Mouse (Mus musculus) liver, postnatal 0 days (tissue): Measurements from ENCODE around the gene Rilp. TPM values are rescaled to one million over a fixed set of nuclear protein-coding genes. Genes with fewer than 3 reads are reported as not detected.
"Not testable (repeated sequence)": the region's sequence is repeated elsewhere in the genome, so short reads cannot be mapped to it uniquely, and the experiment has no call there.

Experiments
- ATAC-seq: fragments of 200-750 bp; cut with Nextera tagmentation; 2 replicates; pipeline ENCODE4 v1.8.0; 2017; ENCODE audit warnings: mild to moderate bottlenecking, moderate library complexity
- DNase-seq: peaks from one replicate; pipeline ENCODE4 v3.0.0-alpha.2; 2016
- H3K27ac ChIP-seq: fragments of 300-500 bp; sonication (generic); 2 replicates; pipeline ENCODE4 v1.5.1; 2014; ENCODE audit warnings: antibody characterized with exemption, moderate library complexity, mild to moderate bottlenecking, low read depth
- H3K27me3 ChIP-seq: fragments of 300-500 bp; sonication (generic); 2 replicates; pipeline ENCODE4 v1.6.1; 2014; ENCODE audit warnings: low read length, control low read depth, mixed read lengths; ENCODE audit not compliant: insufficient read depth
- H3K36me3 ChIP-seq: fragments of 300-500 bp; sonication (generic); replicated peaks from 2 replicates; pipeline ENCODE4 v1.6.1; 2014; ENCODE audit warnings: mild to moderate bottlenecking, control low read depth, low read length, moderate library complexity, mixed read lengths; ENCODE audit not compliant: insufficient read depth
- H3K4me1 ChIP-seq: fragments of 300-500 bp; sonication (generic); 2 replicates; pipeline ENCODE4 v1.6.1; 2014; ENCODE audit warnings: antibody characterized with exemption, mild to moderate bottlenecking, control low read depth; ENCODE audit not compliant: insufficient read depth
- H3K4me2 ChIP-seq: fragments of 300-500 bp; sonication (generic); 2 replicates; pipeline ENCODE4 v1.6.1; 2014; ENCODE audit warnings: low read depth, mild to moderate bottlenecking, low read length, moderate library complexity, mixed read lengths
- H3K4me3 ChIP-seq: fragments of 300-500 bp; sonication (generic); 2 replicates; pipeline ENCODE4 v1.5.1; 2014; ENCODE audit warnings: low read depth, low read length
- H3K9ac ChIP-seq: fragments of 300-500 bp; sonication (generic); replicated peaks from 2 replicates; pipeline ENCODE4 v1.6.1; 2014; ENCODE audit warnings: mild to moderate bottlenecking, moderate library complexity
- H3K9me3 ChIP-seq: fragments of 300-500 bp; sonication (generic); 2 replicates; pipeline ENCODE4 v1.6.1; 2016; ENCODE audit warnings: mild to moderate bottlenecking, control low read depth, low read length, mixed read lengths
- CTCF ChIP-seq: sonication (generic); IDR thresholded peaks from 2 replicates; pipeline ENCODE4 v1.5.1; 2016; ENCODE audit warnings: antibody characterized with exemption, low read depth
- EP300 ChIP-seq: IDR thresholded peaks from 2 replicates; pipeline ENCODE4 v1.6.1; 2016; ENCODE audit warnings: antibody characterized with exemption, low read depth, mild to moderate bottlenecking
- WGBS: fragments of 180-500 bp; shearing (Covaris S2); extraction: QIAGEN DNeasy Blood & Tissue Kit; methylation state at CpG from one replicate; pipeline ENCODE4 v1.1.7; 2014; ENCODE audit not compliant: insufficient replicate concordance; 5-methylcytosine and 5-hydroxymethylcytosine counted together
- polyA plus RNA-seq: library from polyadenylated mRNA; unstranded; fragments of >200 nt; fragmentation: Nextera tagmentation; extraction: Ambion mirVana; gene quantifications from 2 replicates; pipeline ENCODE4 v1.2.1, GENCODE M21; 2015

Rilp gene
- polyA plus RNA-seq, 1 experiment from 2014 or later = 13.4 TPM

DNA sequence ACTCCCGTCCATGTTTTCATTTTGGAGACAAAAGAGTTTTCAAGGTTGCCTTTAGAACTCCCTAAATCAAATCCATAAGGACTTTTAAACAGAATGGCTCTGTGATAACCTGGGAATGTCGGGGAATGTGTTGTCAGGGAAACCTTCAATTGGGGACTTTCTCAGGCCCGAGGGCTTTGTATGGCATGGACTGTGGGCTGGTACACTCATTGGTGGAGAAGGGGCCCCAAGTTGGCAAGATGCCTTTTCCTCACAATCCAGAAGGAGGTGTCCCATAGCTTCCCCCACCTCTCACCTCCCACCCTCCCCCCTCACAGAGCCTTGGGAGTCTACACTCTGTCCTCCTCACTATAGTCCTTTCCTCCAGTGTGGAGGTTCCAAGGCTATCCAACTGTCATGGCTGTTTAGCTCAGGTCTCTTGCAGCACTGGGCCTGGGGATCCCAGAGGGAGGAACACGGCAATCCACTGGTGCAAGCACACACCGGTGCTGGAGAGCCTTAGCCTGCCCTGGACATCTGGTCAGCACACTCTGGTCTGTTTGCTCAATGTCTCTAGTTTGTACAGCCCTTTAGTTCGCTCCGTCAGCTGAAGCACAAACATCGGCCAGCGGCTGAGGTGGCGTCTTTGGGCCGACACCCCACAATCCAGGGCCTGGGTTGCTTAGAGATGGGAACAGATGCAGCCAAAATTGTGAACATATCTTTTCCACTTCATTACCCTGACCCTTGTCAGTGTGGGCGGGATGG, 40.5 kb downstream of the Rilp start:
- peak overlapping the region; percentile 60 for H3K27ac ChIP-seq
- ATAC-seq (peak; percentile 81), DNase-seq (no peak)
- TF ChIP-seq CTCF = no peak
- TF ChIP-seq EP300 = no peak
- peaks cover 22% of the 10 kb centered on the region for H3K4me1 ChIP-seq
- H3K9me3 ChIP-seq = no peaks in the 10 kb centered on the region
- WGBS = 62% methylated on average over 12 of the region's 12 CpGs
- H3K36me3 ChIP-seq = no peaks in the 10 kb centered on the region; the same call in 1 of the 2 replicates
- no peak overlapping the region for H3K4me2 ChIP-seq
- H3K27me3 ChIP-seq = no peaks in the 10 kb centered on the region
- H3K9ac ChIP-seq = no peak overlapping the region; the same call in 1 of the 2 replicates
- H3K4me3 ChIP-seq = no peak overlapping the region

DNA sequence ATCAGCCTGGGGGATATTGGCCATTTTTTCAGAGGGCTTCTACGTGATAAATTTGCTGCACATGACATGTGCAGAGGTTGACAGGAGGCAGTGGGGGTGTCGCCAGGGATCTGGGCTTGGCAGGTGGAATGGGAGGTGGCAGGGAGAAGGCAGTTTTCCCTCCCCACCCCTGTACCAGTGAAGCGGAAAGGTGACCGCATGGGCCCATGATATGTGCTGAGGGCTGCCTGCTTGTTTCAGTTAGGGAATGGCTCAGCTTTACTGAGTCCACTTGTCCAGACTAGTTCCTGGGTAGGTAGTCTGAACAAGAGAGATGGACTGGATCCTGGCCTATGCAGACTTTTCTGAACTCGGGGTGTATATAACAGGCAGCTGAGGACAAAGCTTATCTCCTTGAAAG, 41.4 kb downstream of the Rilp start:
- 73% methylated on average over 5 of the region's 5 CpGs for WGBS
- Histone ChIP-seq H3K4me1 (peaks cover 22% of the 10 kb centered on the region), H3K4me3 (no peak overlapping the region), H3K9ac (no peak overlapping the region), H3K4me2 (no peak overlapping the region), H3K27me3 (no peaks in the 10 kb centered on the region), H3K9me3 (no peaks in the 10 kb centered on the region), H3K27ac (no peak overlapping the region), H3K36me3 (no peaks in the 10 kb centered on the region; the same call in 1 of the 2 replicates)
- DNase-seq (no peak), ATAC-seq (no peak)
- TF ChIP-seq EP300 (no peak), CTCF (no peak)

DNA sequence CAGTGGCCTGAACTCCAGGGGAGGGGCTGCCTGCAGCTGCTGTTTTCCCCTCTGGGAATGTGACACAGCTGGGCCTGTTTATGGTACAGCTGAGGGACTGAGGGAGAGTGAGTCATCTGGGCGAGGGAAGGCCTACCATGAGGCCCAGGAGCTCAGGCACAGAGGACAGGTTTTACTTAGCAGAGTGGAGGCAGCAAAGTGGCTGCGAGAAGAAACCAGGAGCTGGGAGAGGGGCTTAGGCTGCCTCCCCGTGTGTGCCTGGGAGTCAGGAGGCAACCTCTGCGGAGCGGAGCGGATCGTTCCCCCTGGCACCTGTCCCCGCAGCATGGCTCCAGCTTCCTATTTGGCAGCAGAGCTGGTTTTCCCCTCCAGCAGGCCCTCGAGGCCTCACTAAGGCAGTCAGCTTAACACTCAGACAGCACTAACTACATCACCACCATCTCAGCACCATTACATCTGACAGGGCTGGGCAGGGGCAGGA, 42.1 kb downstream of the Rilp start:
- ATAC-seq (no peak), DNase-seq (no peak)
- no peak overlapping the region for H3K4me3 ChIP-seq
- no peak overlapping the region for H3K9ac ChIP-seq
- no peak overlapping the region for H3K4me2 ChIP-seq
- 69% methylated on average over 9 of the region's 9 CpGs for WGBS
- H3K4me1 ChIP-seq = peaks cover 18% of the 10 kb centered on the region
- no peaks in the 10 kb centered on the region for H3K27me3 ChIP-seq
- no peaks in the 10 kb centered on the region for H3K9me3 ChIP-seq
- no peaks in the 10 kb centered on the region; the same call in 1 of the 2 replicates for H3K36me3 ChIP-seq
- TF ChIP-seq CTCF = no peak
- TF ChIP-seq EP300 = no peak
- H3K27ac ChIP-seq = 0 out of 2 replicates have a peak overlapping the region, but pooled peaks have one; percentile 30

DNA sequence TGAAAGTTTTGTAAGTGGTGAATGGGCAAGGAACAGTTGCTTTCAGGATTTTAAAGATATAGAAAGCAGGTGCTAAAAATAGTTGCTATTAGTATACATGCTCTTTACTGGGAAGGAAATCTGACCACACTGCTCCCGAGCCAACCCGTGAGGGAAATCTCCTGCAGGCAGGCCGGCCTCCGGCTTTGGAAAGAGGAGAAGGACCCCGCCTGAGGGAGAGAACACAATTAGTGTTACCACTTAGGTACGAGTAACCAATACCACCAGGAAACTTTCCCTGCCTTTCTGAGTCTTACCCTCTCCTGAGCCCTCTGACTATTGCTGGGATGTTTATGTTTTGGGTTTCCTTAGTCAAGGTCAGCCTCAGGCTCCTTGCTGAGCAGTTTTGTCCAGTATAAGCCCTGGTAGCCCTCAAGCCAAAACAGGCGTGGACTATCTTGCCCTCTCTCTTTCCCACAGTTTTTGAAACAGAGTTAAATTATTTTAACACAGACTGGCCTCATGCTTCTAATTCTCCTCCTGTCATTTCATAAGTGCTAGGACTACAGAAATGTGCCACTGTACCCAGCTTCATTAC, 43.1 kb downstream of the Rilp start:
- H3K4me2 ChIP-seq = no peak overlapping the region
- no peaks in the 10 kb centered on the region for H3K27me3 ChIP-seq
- no peak overlapping the region for H3K9ac ChIP-seq
- H3K4me1 ChIP-seq = peaks cover 14% of the 10 kb centered on the region
- no peak overlapping the region for H3K27ac ChIP-seq
- ATAC-seq (no peak), DNase-seq (no peak)
- peaks cover 5% of the 10 kb centered on the region; the same call in 1 of the 2 replicates for H3K36me3 ChIP-seq
- H3K4me3 ChIP-seq = no peak overlapping the region
- 64% methylated on average over 7 of the region's 7 CpGs for WGBS
- H3K9me3 ChIP-seq = no peaks in the 10 kb centered on the region
- TF ChIP-seq CTCF (no peak), EP300 (no peak)

GRCm38 (mm10) chr11:75556006-75556405, 46.1 kb downstream of the Rilp start:
- not testable (repeated sequence) for H3K27ac ChIP-seq, H3K4me2 ChIP-seq, H3K9ac ChIP-seq, H3K9me3 ChIP-seq, DNase-seq, ATAC-seq, H3K4me3 ChIP-seq, H3K27me3 ChIP-seq, H3K4me1 ChIP-seq, H3K36me3 ChIP-seq
- WGBS = 79% methylated on average over 6 of the region's 6 CpGs
- peak; percentile 39 for TF ChIP-seq CTCF

DNA sequence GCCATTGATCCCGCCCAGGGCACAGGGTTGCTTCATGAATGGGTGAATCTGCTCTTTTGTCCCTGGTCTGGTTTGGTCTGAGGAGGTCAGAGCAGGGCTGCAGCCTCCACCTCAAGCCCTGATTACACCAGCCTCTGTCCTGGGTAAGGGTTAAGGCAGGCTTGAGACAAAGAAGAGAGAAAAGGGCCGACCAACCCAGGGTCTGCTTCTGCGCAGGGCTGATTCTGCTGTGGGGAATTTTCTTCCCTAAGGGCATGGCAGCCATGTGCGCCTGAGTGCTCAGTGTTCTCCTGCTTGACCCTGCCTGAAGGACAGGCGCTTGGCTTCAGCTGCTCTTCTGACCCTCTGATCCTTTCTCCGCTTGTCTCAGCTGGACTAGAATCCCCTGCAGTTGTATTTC, 47.2 kb downstream of the Rilp start:
- H3K4me1 ChIP-seq = 0 out of 2 replicates have a peak, but pooled peaks cover 3% of the 10 kb centered on the region
- H3K9ac ChIP-seq = no peak overlapping the region
- DNase-seq (no peak), ATAC-seq (no peak)
- H3K4me2 ChIP-seq = no peak overlapping the region
- H3K36me3 ChIP-seq = peaks cover 5% of the 10 kb centered on the region; the same call in 1 of the 2 replicates
- no peaks in the 10 kb centered on the region for H3K9me3 ChIP-seq
- no peak overlapping the region for H3K4me3 ChIP-seq
- H3K27me3 ChIP-seq = no peaks in the 10 kb centered on the region
- WGBS = 84% methylated on average over 6 of the region's 6 CpGs
- no peak overlapping the region for H3K27ac ChIP-seq
- TF ChIP-seq CTCF (no peak), EP300 (no peak)
